Mouse (Mus musculus): ENCODE measurements around the gene Cnn2.

The Cnn2 gene

GRCm38 (mm10) chr10:79986232-79986878 lies 2.0 kb upstream of the Cnn2 start:
- in situ Hi-C loops (cut with MboI; ENCODE audit: unreplicated experiment in 2 of 2): loop anchor here (5.0 to 10.0 kb wide), 4 partner anchors 46 to 128 kb away; partner anchors contain the start of gene Stk11 (in 1 of the 2)

- in situ Hi-C loops (cut with MboI; ENCODE audit: unreplicated experiment in 2 of 2): loop anchor here (5.0 to 10.0 kb wide), 4 partner anchors 45 to 128 kb away; partner anchors contain the start of gene Stk11 (in 1 of the 2)
Observed at GRCm38 (mm10) chr10:79986963-79987362, 1.4 kb upstream of the Cnn2 start.

DNA sequence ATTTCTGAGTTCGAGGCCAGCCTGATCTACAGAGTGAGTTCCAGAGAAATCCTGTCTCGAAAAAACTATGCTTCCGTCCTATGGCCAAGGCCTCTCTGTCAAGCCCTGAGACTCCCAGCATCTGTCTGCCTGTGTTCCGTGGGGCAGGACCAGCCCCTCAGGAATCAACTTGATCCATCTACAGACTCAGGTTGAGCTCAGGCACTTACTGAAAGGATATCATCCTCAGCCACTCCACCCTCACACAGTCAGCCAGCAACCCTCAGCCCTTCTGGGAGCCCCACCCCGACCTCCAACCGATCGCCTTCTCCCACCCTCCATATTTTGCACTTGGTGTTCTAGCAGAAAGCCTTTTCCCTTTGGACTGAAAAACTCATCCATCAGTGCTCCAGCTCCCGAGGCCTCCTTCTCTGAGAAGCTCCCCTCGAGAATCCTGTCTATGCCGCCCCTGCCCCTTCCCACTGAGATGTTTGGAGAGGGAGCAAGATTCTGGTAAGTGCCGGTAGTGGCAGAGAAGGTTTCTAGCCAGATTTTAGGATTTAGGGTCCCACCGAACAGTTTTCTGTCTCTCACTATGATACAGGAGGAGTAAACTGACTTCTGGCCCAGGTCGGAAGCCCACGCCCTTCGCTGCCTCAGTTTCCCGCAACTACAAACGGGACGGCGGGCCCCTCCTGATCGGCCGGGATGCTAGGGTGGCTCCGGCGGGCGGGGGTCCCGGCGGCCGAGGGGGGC lies 446 bp upstream of the Cnn2 start:
- in situ Hi-C loops (cut with MboI; ENCODE audit: unreplicated experiment in 2 of 2): loop anchor here (5.0 to 10.0 kb wide), 4 partner anchors 44 to 127 kb away; partner anchors contain the start of gene Stk11 (in 1 of the 2)

DNA sequence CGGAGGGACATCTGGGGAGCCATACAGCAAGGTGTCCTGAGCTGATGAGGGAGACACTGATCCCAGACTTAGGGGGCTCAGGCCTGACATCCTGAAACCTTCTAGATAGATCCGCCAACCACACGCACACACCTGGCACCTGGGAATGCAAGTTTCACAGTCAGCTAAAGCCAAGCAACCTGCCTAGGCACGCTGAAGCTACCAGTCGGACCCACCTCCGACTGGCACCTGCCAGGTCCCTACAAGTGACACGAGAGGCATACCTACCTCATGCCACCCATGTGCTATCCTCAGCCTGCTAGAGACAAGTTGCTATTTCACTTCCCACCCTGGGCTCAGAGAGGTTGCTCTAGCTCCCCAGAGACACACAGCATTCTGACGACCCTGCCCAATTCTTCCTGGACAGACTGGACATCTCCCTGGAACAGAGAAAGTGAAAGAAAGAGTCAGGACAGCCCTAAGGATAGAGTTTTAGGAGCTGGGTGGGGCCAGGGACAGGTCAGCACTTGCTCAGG lies 945 bp downstream of the Cnn2 start:
- in situ Hi-C loops (cut with MboI; ENCODE audit: unreplicated experiment in 2 of 2): loop anchor here (5.0 to 10.0 kb wide), 4 partner anchors 43 to 125 kb away; partner anchors contain the start of gene Stk11 (in 1 of the 2)

GRCm38 (mm10) chr10:79989870-79990269 lies 1.5 kb downstream of the Cnn2 start:
- in situ Hi-C loops (cut with MboI; ENCODE audit: unreplicated experiment in 2 of 2): loop anchor here (5.0 to 10.0 kb wide), 4 partner anchors 42 to 125 kb away; partner anchors contain the start of gene Stk11 (in 1 of the 2)

DNA sequence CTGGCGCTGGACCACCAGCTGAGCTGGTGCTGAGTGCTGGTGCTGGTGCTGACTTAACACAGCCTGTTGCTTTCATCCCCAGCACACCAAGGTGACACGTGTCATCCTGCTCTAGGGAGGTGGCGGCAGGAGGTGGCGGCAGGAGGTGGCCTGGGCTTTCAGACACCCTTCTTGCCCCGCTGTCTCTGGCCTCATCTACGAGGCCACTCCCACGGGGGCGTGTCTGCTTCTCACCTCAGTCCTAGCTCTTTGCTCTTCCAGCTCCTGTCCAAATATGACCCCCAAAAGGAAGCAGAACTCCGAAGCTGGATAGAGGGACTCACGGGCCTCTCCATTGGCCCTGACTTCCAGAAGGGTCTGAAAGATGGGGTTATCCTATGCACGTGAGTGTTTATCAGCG lies 2.7 kb downstream of the Cnn2 start:
- in situ Hi-C loops (cut with MboI; ENCODE audit: unreplicated experiment in 2 of 2): no loop called here

GRCm38 (mm10) chr10:79991548-79991947 lies 3.2 kb downstream of the Cnn2 start:
- in situ Hi-C loops (cut with MboI; ENCODE audit: unreplicated experiment in 2 of 2): no loop called here

GRCm38 (mm10) chr10:79994397-79995115 lies 6.2 kb downstream of the Cnn2 start:
- in situ Hi-C loops (cut with MboI; ENCODE audit: unreplicated experiment in 2 of 2): no loop called here

GRCm38 (mm10) chr10:79995636-79996035 lies 7.3 kb downstream of the Cnn2 start:
- in situ Hi-C loops (cut with MboI; ENCODE audit: unreplicated experiment in 2 of 2): no loop called here

- in situ Hi-C loops (cut with MboI; ENCODE audit: unreplicated experiment in 2 of 2): no loop called here
Observed at GRCm38 (mm10) chr10:79996272-79997033, 8.1 kb downstream of the Cnn2 start, which contains the start of gene Abca7. Gene Abca7 (plus strand): TSS chr10:79996494.

- in situ Hi-C loops (cut with MboI; ENCODE audit: unreplicated experiment in 2 of 2): no loop called here
Observed at GRCm38 (mm10) chr10:79997034-79997760, 8.8 kb downstream of the Cnn2 start.

DNA sequence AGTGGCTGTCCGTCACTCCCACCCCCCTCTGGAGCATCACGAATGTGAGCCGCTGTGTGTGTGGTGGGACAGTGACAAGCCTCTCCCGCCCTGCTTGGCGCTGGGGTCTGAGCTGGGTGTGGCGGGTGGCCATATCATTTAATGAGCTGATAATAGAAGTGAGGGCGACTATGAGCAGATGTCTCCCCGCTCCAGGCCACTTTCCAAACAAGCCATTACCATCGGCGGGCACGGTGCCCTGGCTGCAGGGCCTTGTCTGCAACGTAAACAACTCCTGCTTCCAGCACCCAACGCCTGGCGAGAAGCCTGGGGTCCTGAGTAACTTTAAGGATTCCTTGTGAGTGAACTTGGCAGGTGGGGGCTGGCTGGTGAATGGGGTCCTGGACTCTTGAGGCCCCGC lies 9.4 kb downstream of the Cnn2 start:
- in situ Hi-C loops (cut with MboI; ENCODE audit: unreplicated experiment in 2 of 2): no loop called here

DNA sequence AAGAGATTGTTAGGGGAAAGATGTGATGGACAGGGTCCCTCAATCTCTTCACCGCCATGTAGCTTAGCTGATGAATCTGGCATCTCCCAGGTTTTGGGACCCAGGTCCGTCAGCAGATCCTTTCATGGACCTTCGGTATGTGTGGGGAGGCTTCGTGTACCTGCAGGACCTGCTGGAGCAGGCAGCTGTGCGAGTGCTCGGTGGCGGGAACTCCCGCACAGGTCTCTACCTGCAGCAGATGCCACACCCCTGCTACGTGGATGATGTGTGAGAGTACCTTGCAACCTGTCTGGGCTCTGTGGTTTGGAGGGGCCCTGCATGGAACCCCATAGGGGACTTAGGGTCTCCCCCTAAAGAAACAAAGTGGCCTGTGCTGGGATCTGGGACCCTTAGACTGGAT lies 13.6 kb downstream of the Cnn2 start:
- in situ Hi-C loops (cut with MboI; ENCODE audit: unreplicated experiment in 2 of 2): no loop called here

DNA sequence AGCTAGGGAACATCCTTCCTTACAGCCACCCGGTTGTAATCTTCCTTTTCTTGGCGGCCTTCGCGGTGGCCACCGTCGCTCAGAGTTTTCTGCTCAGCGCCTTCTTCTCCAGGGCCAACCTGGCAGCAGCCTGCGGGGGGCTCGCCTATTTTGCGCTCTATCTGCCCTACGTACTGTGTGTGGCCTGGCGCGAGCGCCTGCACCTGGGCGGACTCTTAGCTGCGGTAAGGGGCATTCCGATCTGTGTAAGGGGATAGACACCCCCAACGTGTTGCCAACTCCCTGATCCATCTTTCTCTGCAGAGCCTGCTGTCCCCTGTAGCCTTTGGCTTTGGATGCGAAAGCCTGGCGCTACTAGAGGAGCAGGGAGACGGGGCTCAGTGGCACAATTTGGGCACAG lies 14.4 kb downstream of the Cnn2 start:
- in situ Hi-C loops (cut with MboI; ENCODE audit: unreplicated experiment in 2 of 2): no loop called here

- in situ Hi-C loops (cut with MboI; ENCODE audit: unreplicated experiment in 2 of 2): no loop called here
Observed at GRCm38 (mm10) chr10:80003374-80004232, 15.2 kb downstream of the Cnn2 start.

DNA sequence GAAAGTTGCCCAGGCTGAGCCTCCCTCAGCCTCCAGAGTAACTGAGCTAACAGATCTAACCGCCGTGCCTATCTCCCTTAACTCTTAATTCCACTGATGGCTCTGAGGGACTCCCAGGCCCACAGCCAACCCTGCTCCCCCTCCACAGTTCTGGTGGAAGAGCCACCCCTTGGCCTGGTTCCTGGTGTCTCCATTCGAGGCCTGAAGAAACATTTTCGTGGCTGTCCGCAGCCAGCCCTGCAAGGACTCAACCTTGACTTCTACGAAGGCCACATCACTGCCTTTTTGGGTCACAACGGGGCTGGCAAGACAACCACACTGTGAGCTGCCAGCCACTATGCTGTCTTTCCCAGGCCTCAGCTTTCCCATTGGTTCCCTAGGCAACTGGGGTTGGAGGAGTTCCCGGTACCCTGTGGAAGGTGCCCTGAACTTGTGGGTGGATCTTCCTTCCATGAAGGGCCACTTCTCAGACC lies 15.9 kb downstream of the Cnn2 start:
- in situ Hi-C loops (cut with MboI; ENCODE audit: unreplicated experiment in 2 of 2): no loop called here

- in situ Hi-C loops (cut with MboI; ENCODE audit: unreplicated experiment in 2 of 2): no loop called here
Observed at GRCm38 (mm10) chr10:80011740-80012139, 23.4 kb downstream of the Cnn2 start.

- in situ Hi-C loops (cut with MboI; ENCODE audit: unreplicated experiment in 2 of 2): no loop called here
Observed at GRCm38 (mm10) chr10:80013609-80014008, 25.2 kb downstream of the Cnn2 start.

Measured in v-Abl transformed pro-B cells (cell line).